Mouse (Mus musculus) layer of hippocampus, postnatal 10 days (tissue): ENCODE results near the gene Sept9. TPM values are rescaled to one million over a fixed set of nuclear protein-coding genes. Genes with fewer than 3 reads are reported as not detected.

Experiments
- DNase-seq, 2 experiments: peaks; one replicate each; pipeline ENCODE4 v3.0.0; 2021; ENCODE audit warnings: low spot score in 2 of 2
- long read RNA-seq: library from polyadenylated mRNA; stranded (forward); transcript quantifications from one replicate; pipeline ENCODE4 v2.0.0, GENCODE M21; 2023
- total RNA-seq, 2 experiments: library from RNA; stranded (reverse); gene quantifications; 2 replicates each; pipeline ENCODE4 v1.2.3; 2021

Gene Sept9
- 10 to 100 TPM; 79.5 to 90.0 TPM for total RNA-seq
- long read RNA-seq, transcript Sept9-203 (10 exons, 2,924 nt) = minor isoform, 11 of 76 reads
- long read RNA-seq, transcript Sept9-204 (10 exons, 2,932 nt) = major isoform, 32 of 76 reads
- long read RNA-seq, partial matches to known transcripts = 23 of 76 reads
- long read RNA-seq, other reads (novel, unspliced or antisense) = 4 of 76 reads

DNA sequence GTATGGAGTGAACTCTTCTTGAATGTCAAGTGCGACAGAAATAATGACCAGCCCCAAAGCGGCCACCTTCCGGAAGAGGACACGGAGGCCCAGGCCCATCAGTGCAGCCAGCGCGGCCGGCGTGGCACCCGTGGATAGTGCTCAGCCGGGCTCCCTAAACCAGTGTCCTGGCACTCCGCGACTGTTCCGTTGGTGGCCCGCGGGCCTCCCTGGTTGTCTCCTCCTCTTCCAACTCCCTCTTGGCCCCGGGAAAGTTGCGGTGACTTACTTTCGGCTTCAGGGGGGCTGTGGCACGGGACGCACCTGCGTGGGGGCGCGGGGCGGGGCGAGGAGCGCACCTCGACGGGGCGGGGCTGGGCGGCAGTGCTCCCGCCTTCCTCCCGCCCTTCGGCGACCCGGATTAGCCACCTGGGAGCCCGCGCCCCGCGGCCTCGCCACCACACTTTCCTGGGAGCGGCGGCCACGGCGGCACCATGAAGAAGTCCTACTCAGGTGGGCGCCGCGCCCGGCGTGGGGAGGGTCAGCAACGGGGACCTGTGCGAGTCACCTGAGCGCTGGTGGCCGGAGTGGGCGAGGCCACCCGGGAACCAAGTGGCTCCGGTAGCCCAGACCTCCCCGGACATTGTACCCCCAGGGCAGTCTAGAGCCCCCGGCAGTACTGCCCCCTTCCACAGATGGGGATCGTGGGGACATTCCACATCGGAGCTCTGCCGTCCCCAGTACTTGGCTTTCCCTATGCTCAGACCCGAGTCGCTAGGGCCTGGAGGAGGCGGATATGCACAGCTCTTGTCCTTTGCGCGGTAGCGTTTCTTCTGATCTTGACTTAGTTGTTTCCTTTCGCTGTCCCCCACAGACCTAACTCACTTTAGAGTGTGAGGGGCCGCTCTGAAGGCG is at the start of gene Sept9:
Gene Sept9, plus strand, starts transcription at position 380 of the 894 bp plus-strand sequence.
- DNase-seq = no peak

DNA sequence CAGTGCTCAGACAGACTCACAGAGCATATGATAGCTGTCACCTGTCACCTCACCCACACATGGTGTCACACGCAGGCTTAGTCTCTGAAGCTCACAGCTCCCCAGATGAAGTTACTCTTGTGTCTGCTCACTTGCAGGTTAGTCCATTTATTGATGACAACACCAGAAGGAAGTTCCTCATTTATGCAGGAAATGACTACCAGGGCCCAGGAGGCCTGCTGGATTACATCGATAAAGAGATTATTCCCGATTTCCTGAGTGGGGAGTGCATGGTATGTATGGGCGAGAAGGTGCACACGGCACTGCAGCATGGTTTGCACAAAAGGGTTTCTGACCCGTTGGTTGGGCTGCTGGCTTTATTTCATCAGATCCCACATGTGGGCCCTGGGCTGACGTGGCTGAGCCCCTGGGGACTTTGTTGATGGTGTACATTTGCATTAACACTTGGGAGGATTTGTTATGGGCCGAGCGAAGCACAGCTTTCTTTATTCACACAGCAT is 48.9 kb upstream of the Sept9 start:
- no peak for DNase-seq

DNA sequence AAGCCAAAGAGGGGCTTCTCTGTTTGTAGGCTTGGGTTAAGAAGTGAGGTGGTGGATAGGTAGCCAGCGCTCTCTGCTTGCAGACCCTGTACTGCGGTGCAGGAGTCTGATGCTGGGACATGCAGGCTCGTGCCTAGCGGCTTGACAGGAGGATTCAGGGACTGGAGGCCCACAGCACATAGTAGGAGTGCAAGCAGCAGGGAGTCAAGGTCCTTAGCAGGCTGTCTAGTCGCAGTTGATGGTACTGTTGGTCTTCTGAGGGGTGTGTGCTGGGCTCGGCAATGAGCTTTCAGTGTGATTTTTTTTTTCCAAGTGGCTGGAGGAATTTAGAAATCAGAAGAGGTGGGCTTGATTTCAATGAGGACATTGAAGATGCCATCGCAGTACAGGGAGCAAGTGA is 48.0 kb upstream of the Sept9 start:
- no peak for DNase-seq

DNA sequence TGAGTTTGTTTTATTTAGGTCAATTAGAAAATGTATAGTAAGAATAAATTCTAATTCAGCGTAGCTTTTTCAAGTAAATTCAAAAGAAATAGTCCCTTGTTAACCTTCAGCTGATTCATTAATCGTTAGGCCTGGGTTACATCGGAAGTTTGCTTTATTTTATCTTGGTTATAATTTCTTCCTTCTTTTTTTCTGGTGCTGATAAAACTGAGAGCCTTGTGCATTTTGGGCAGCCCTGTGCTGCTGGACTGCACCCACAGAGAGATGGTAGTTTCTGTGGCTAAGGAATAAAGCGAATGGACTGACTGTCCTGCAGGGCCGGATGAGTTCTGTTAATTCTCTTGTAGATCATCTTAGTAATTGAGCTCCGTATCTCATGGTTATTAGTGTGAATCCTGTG is 46.9 kb upstream of the Sept9 start:
- no peak for DNase-seq

DNA sequence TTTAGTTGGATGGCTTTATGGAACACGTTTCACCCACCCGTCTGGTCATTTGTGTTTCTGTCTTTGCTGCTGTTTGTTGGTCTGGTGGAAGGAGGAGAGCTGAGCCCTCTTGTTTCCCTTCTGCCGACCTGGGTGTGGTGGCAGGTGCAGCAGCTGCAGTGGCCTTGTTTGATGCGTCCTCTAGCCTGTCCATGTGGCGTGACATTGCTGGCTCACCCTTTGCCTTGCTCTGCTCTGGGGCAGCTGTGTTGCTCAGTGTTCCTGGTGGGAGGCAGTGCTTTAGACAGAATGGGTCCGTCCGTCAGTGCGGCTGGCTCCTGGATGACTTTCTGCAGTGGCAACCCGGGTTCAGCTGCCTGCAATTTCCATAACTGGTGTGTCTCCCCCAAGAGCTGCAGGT is 45.9 kb upstream of the Sept9 start:
- DNase-seq = no peak

DNA sequence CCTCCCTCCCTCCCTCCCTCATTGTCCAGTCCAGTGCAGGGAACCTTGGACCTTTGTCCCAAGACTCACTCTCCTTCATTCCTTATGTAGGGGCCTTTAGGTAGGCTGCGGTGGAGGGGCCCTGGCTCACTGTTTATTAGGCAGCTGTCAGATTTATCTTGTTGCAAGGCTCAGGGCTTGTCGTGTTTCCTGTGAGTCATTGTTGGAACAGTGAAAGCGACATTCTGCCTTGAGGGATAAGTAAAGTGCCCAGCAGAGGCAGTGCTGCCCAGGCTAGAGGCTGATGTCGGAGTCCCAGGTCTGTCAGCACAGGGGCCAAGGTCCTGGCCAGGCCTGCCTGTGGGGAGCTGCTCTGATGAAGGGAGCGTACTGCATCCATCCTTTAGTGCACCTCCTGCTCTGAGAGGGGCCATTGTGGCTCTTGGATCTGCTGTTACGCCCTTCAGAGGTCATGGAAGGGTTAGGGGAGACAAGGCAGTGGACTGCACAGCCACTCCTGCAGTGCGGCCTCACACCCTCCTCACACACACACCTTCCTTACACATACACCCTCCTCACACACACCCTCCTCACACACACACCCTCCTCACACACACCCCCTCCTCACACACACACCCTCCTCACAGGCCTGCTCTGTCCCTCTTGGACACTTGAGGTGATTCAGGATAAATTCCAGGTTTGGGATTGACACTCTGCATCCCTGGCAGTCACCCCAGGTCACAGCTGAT is 45.2 kb upstream of the Sept9 start:
- DNase-seq = no peak

DNA sequence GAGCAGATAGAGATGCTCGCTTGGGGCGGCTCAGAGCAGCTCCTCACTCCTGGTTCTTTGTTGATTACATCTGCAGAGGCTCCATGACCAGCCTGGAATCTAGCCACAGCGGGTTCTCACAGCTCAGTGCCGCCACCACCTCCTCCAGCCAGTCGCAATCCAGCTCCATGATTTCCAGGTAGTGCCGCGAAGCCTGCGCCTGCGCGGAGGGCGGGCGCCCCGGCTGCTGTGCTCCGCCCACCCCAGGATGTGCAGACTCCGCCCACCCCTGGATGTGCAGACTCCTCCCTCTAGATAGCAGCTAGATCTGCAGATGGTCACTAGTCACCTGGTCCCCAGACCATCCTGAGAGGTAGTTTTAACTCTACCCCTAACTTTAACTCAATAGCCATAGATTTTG is 42.7 kb upstream of the Sept9 start:
- DNase-seq = no peak

DNA sequence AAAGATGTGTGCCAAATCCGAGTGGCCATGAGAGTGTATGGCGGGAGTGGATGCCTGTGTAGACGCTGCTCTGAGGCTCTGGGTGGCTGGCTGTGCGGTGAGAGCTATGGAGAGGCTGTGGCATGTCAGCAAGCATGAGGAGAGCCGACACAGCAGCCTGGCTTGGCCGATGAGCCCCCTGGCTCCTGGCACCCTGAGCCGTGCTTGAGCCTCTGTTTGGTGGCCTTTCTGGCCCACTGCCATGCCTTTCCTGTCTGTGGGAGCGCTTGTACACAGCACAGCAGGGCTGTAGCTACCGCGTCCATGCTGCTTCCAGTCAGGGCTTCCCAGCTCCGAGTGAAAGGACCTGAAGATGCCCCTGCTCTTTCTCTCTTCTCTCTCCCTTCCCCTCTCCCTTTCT is 41.1 kb upstream of the Sept9 start:
- peak; percentile 60 to 63 for DNase-seq

DNA sequence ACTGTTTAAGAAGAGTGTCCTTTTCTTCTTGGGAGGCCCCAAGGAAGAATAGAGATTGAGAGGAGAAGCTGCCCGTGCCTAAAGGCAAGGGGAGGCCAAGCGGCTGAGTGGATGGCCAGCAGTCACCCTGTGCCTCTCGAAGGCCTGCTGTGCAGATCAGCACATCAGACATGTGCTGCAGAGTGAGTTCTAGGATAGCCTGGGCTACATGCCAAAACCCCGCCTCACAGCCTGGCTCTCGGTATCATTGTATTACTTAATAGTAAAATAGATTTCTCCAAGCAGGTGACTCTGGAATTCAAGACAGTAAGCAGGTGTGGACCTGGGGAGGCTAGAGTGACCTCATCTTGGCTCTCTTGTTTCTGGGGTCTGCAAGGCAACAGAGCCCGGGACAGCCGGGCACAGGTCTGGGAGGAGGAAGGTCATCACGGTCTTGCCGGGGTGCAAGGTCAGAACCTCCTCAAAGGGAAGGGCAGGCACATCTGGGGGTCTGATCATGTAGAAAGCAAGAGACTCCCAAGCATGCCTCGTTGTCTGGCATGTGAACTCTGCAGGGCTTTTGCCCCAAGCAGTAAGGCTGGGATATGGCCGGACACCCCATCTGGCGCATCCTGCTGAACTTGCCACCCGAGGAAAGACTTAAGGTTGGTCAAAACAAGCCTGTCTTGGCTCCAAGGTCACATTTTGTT is 40.1 kb upstream of the Sept9 start:
- no peak for DNase-seq

DNA sequence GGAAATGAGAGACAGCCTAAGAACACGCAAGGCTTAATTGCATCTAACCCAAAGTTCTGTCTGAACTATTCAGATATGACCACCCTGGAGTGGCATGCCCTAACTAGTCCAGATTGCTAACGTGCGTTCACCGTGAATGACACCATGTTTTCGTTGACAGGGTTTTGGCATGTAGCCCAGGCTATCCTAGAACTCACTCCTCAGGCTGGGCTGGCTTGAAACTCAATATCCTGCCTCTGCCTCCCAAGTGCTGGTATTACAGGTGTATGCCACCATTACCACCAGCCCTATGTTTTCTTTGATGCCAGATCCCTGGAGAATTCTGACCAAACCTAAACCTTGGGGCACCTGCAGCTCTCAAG is 39.5 kb upstream of the Sept9 start:
- DNase-seq = no peak

DNA sequence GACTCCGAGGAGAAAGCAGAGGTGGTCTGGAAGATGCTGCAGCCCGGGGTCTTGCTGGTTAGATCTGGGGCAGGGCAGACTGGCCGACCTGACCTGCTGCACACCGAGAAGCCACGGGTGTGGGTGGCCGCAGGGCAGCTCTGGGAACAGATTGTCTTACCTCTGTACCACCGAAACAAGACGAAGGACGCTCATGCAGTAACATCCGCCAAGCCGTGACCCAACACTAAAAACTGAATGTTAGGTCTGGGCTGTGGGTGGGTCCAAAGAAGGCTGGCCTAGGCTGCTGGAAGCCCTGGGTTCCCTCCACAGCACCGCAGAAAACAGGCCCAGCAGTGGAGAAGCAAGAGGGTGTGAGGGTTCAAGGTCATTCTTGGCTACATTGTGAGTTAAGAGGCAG is 38.7 kb upstream of the Sept9 start:
- DNase-seq = no peak

DNA sequence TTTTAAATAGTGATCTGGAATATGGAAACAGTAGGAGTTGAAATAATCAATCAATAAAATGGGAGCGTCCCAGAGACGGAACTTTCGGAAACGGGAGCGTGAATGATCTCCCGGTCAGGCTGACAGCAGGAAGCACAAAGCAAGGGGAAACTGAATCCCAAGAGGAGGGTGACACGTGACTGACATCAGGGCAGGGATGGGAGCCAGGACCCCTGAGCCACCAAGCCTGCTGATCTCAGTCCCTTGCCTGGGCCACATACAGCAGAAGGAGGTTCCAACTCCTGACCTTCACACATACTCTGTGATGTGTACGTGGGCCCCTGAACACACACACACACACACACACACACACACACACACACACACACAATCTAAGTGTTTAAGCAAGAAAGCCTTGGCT is 37.9 kb upstream of the Sept9 start:
- DNase-seq = no peak

DNA sequence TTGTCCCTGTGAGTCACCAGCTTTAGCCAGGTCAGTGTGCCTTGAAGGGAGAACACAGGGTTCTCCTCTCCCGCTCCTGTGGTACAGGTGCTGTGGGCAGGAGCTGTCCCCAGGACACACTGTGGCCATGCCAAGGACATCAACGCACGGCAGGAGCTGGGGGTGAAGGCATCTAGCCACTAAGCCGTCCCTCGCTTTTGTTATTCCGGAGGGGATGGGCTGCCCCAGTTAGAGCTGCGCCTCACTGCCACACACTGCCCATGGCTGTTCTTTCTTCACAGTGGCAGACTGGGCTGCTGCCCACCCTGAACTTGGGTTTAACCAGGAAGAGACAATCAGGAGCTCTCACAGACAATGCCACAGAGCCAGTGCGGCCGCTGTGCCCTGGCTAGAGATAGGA is 36.4 kb upstream of the Sept9 start:
- DNase-seq = no peak

DNA sequence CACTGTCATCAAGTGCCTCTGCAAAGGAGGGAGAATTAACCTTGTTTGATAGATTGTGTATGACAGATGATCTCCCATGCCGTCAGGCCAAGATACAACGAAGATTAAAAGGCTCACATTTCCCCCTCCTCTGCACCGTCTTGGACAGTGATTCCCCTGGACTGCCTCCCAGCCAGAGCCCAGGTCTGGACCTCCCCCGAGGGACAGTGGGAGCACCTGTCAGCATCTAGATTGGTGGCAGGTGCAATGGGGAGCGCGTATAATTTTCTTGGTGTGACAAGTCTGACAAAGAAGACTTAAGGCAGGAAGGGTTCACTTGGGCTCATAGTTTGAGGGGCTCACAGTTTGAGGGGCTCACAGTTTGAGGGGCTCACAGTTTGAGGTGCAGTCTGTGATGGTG is 35.7 kb upstream of the Sept9 start:
- DNase-seq = no peak

DNA sequence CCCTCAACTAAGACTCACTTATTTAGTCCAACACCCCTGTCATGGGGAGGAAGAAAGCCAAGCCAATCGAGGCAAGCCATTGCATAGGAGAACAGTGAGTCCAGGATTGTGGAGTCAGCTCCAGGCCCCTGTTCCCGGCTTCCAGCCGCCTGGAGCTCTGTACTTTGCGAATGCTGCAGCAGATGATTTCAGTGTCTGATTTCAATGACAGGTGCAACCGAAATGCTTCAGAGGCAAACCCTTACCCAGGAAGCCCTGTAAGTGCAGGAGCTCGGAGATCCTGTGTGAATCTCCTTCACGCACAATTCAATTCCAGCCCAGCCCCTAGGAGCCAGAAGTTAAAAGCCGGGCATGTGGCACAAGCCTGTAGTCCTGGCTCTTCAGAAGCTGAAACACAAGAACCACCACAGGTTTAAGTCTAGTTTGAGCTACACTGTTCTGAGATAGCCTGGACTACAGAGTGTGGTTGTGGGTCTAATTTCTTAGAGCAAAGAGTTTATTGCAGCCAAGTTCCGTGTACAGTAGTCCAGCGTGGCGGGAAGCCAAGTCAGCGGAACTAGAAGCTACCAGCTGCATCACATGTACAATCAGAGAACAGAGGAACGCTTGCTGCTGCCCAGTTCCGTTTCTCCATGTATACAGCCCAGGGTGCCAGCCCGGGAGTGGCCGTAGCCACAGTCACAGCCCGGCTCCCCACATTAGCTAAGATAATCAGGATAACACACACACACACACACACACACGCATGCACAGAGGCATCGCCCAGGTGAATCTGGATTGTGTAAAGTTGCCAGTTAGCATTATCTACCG is 31.0 kb upstream of the Sept9 start:
- DNase-seq = peak in 1 of 2 experiments; percentile 56

DNA sequence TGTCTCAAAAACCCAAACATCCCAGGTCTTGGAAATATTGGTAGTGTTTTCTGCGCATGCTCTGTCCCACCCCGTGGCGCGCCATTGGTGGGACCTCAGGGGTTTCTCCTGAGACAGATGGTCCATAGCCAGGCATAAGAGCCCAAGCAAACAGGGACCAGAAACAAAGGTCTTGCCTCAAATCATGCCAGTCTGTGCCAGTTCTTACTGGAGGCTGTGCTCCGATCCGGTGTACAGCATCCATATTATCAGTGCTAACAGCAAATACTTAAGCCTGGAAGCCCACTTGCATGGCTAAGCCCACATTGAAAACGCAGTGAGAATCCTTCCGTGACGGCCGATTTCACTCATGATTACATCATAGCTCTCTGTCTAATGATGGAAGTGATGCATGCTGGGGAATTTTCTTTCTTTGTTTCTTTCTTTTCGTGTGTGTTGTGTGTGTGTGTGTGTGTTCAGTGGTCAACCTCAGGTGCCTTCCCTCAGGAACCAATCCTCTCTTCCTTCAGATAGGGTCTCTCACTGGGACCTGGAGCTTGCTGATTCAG is 30.3 kb upstream of the Sept9 start:
- DNase-seq = no peak

DNA sequence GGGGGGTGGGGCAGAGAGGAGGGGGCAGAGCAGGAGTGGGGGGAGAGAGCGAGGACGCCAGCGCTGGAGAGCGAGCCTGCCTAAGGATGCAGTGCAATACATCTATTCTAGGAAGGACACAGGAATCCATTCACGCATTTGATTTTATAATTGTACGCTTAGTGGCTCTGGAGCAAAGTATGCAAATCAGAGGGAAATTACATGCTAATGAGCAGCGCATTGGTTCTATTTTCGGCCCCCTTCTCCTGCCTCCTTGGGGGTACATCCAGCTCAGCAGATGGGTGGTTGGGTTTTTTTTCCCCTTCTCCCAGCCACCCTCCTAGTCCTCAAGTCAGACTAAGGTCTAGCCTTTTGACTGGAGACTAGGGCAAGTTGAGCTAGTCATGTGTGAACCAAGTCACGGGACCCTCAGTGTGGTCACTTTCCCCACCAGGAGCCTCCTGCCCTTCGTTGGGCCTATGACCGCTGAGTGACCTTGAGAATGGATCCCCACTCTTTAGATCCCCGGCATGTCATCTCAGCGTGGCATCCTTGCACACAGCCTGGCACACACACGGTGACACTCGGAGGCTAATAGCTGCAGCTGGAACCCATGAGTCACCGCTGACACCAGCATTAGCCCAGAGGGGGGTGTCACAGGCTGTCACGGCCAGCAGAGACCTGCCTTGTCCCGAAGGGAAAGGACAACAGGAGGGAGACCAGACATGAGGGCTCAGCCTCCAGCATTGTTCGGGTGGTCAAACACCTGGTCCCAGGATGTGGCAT is 29.5 kb upstream of the Sept9 start:
- no peak for DNase-seq

DNA sequence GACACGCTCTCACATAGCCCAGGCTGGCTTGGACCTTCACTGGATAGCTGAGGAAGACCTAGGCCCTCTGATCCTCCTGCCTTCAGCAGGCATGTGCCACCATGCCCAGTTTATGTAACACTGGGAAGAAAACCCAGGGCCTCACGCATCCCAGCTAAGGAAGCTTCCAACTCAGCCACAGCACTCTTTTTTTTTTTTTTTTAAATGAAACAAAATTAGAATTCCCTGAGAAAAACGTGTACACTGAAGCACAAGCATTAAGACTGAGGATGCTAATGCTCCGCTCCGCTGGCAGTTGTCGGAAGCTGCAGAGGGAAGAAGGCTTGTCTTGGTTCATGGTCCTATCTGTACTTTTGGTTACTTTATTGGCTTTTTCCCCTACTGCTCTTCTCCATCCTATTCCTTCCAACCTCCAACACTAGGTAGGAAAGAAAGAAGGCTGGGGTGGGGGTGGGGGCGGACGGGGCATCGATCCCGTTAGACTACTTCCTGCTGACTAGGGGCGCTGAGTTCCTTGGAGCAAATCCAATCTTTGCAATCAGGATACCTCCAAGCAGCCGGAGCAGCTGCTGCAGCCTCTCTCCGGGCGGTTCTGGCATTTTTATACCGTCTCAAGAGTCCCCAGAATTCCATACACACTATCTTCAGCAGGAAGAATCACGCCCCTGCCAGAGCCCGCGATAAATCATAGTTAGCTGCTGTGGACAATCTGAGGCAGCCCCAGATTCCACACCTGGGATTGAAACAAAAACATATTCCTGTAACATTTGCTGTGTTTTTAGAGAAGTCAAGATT is 25.2 kb upstream of the Sept9 start:
- DNase-seq = no peak

DNA sequence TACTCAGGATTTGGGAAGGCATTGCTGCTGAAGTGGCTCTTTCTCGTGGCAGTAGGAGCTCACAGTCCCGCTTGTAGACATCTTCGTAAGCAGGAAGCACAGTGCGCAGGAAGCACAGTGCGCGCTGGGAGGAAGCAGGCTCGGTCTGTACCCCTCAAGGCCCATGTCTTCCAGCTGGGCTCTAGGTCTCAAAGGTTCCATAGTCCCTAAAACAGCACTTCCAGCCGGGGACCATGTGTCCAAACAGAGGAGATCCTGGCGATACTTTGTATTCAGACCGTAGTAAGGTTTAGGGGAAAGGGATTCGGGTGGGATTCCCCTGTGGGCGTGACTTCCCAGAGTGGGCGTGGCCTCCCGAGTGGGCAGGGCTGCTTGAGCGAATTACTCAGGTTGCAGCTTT is 24.5 kb upstream of the Sept9 start:
- DNase-seq = no peak
